Mouse (Mus musculus): ENCODE results near the gene Nos3.

Nos3 gene

GRCm38 (mm10) chr5:24364508-24364907 is at the start of gene Nos3:
TSS of gene Nos3 (plus strand) at chr5:24364810.
- no peak for DNase-seq (ENCODE audit: extremely low read depth, insufficient read length, low spot score)

GRCm38 (mm10) chr5:24319776-24320466 is 44.7 kb upstream of the Nos3 start:
- peak; percentile 75 for DNase-seq (ENCODE audit: extremely low read depth, insufficient read length, low spot score)

GRCm38 (mm10) chr5:24320467-24320813 is 44.2 kb upstream of the Nos3 start:
- DNase-seq (ENCODE audit: extremely low read depth, insufficient read length, low spot score): peak; percentile 85

GRCm38 (mm10) chr5:24320894-24321293 is 43.7 kb upstream of the Nos3 start:
- no peak for DNase-seq (ENCODE audit: extremely low read depth, insufficient read length, low spot score)

- DNase-seq (ENCODE audit: extremely low read depth, insufficient read length, low spot score): no peak
These were observed 42.6 kb upstream of the Nos3 start for GRCm38 (mm10) chr5:24321711-24322682.

- no peak for DNase-seq (ENCODE audit: extremely low read depth, insufficient read length, low spot score)
These were observed 39.4 kb upstream of the Nos3 start for GRCm38 (mm10) chr5:24325251-24325650.

GRCm38 (mm10) chr5:24326166-24326841 is 38.3 kb upstream of the Nos3 start:
- DNase-seq (ENCODE audit: extremely low read depth, insufficient read length, low spot score): no peak

GRCm38 (mm10) chr5:24326842-24327417 is 37.7 kb upstream of the Nos3 start:
- no peak for DNase-seq (ENCODE audit: extremely low read depth, insufficient read length, low spot score)

GRCm38 (mm10) chr5:24328813-24329211 is 35.8 kb upstream of the Nos3 start:
- no peak for DNase-seq (ENCODE audit: extremely low read depth, insufficient read length, low spot score)

- DNase-seq (ENCODE audit: extremely low read depth, insufficient read length, low spot score): no peak
These were observed 35.2 kb upstream of the Nos3 start for GRCm38 (mm10) chr5:24329212-24329964.

GRCm38 (mm10) chr5:24329965-24330298 is 34.7 kb upstream of the Nos3 start:
- no peak for DNase-seq (ENCODE audit: extremely low read depth, insufficient read length, low spot score)

- peak; percentile 67 for DNase-seq (ENCODE audit: extremely low read depth, insufficient read length, low spot score)
These were observed 32.2 kb upstream of the Nos3 start for GRCm38 (mm10) chr5:24332401-24332800.

- peak; percentile 54 for DNase-seq (ENCODE audit: extremely low read depth, insufficient read length, low spot score)
These were observed 29.9 kb upstream of the Nos3 start for GRCm38 (mm10) chr5:24334749-24335148.

GRCm38 (mm10) chr5:24335888-24336511 is 28.6 kb upstream of the Nos3 start:
- DNase-seq (ENCODE audit: extremely low read depth, insufficient read length, low spot score): peak; percentile 57

- no peak for DNase-seq (ENCODE audit: extremely low read depth, insufficient read length, low spot score)
These were observed 27.2 kb upstream of the Nos3 start for GRCm38 (mm10) chr5:24337366-24337765.

GRCm38 (mm10) chr5:24337821-24338220 is 26.8 kb upstream of the Nos3 start:
- DNase-seq (ENCODE audit: extremely low read depth, insufficient read length, low spot score): no peak

- DNase-seq (ENCODE audit: extremely low read depth, insufficient read length, low spot score): no peak
These were observed 22.2 kb upstream of the Nos3 start for GRCm38 (mm10) chr5:24342205-24342963.

GRCm38 (mm10) chr5:24342966-24343365 is 21.6 kb upstream of the Nos3 start:
- no peak for DNase-seq (ENCODE audit: extremely low read depth, insufficient read length, low spot score)

- no peak for DNase-seq (ENCODE audit: extremely low read depth, insufficient read length, low spot score)
These were observed 21.2 kb upstream of the Nos3 start for GRCm38 (mm10) chr5:24343379-24343778.

Data from 3134 (cell line).